Mouse (Mus musculus) liver, postnatal 0 days (tissue): ENCODE data around the gene Fcer1g. TPM values are rescaled to one million over a fixed set of nuclear protein-coding genes. Genes with fewer than 3 reads are reported as not detected.

Source experiments
- ATAC-seq: fragments of 200-750 bp; cut with Nextera tagmentation; 2 replicates; pipeline ENCODE4 v1.8.0; 2017; ENCODE audit warnings: mild to moderate bottlenecking, moderate library complexity
- DNase-seq: peaks from one replicate; pipeline ENCODE4 v3.0.0-alpha.2; 2016
- H3K27ac ChIP-seq: fragments of 300-500 bp; sonication (generic); 2 replicates; pipeline ENCODE4 v1.5.1; 2014; ENCODE audit warnings: antibody characterized with exemption, moderate library complexity, mild to moderate bottlenecking, low read depth
- H3K27me3 ChIP-seq: fragments of 300-500 bp; sonication (generic); 2 replicates; pipeline ENCODE4 v1.6.1; 2014; ENCODE audit warnings: low read length, control low read depth, mixed read lengths; ENCODE audit not compliant: insufficient read depth
- H3K36me3 ChIP-seq: fragments of 300-500 bp; sonication (generic); replicated peaks from 2 replicates; pipeline ENCODE4 v1.6.1; 2014; ENCODE audit warnings: mild to moderate bottlenecking, control low read depth, low read length, moderate library complexity, mixed read lengths; ENCODE audit not compliant: insufficient read depth
- H3K4me1 ChIP-seq: fragments of 300-500 bp; sonication (generic); 2 replicates; pipeline ENCODE4 v1.6.1; 2014; ENCODE audit warnings: antibody characterized with exemption, mild to moderate bottlenecking, control low read depth; ENCODE audit not compliant: insufficient read depth
- H3K4me2 ChIP-seq: fragments of 300-500 bp; sonication (generic); 2 replicates; pipeline ENCODE4 v1.6.1; 2014; ENCODE audit warnings: low read depth, mild to moderate bottlenecking, low read length, moderate library complexity, mixed read lengths
- H3K4me3 ChIP-seq: fragments of 300-500 bp; sonication (generic); 2 replicates; pipeline ENCODE4 v1.5.1; 2014; ENCODE audit warnings: low read depth, low read length
- H3K9ac ChIP-seq: fragments of 300-500 bp; sonication (generic); replicated peaks from 2 replicates; pipeline ENCODE4 v1.6.1; 2014; ENCODE audit warnings: mild to moderate bottlenecking, moderate library complexity
- H3K9me3 ChIP-seq: fragments of 300-500 bp; sonication (generic); 2 replicates; pipeline ENCODE4 v1.6.1; 2016; ENCODE audit warnings: mild to moderate bottlenecking, control low read depth, low read length, mixed read lengths
- CTCF ChIP-seq: sonication (generic); IDR thresholded peaks from 2 replicates; pipeline ENCODE4 v1.5.1; 2016; ENCODE audit warnings: antibody characterized with exemption, low read depth
- EP300 ChIP-seq: IDR thresholded peaks from 2 replicates; pipeline ENCODE4 v1.6.1; 2016; ENCODE audit warnings: antibody characterized with exemption, low read depth, mild to moderate bottlenecking
- WGBS: fragments of 180-500 bp; shearing (Covaris S2); extraction: QIAGEN DNeasy Blood & Tissue Kit; methylation state at CpG from one replicate; pipeline ENCODE4 v1.1.7; 2014; ENCODE audit not compliant: insufficient replicate concordance; 5-methylcytosine and 5-hydroxymethylcytosine counted together
- polyA plus RNA-seq: library from polyadenylated mRNA; unstranded; fragments of >200 nt; fragmentation: Nextera tagmentation; extraction: Ambion mirVana; gene quantifications from 2 replicates; pipeline ENCODE4 v1.2.1, GENCODE M21; 2015

Gene Fcer1g
- polyA plus RNA-seq, 1 experiment from 2014 or later, result 171 TPM

GRCm38 (mm10) chr1:171275144-171275734 is 41.1 kb upstream of the Fcer1g start:
- ATAC-seq, result no peak
- WGBS, result 91% methylated on average over 11 of the region's 11 CpGs
- Histone ChIP-seq H3K4me1 (peaks cover 17% of the 10 kb centered on the region), H3K27ac (no peak overlapping the region), H3K4me2 (no peak overlapping the region), H3K36me3 (peaks cover 69% of the 10 kb centered on the region), H3K9me3 (no peaks in the 10 kb centered on the region), H3K27me3 (no peaks in the 10 kb centered on the region), H3K4me3 (no peak overlapping the region), H3K9ac (no peak overlapping the region)
- TF ChIP-seq EP300 (no peak), CTCF (no peak)
- DNase-seq, result no peak

- DNase-seq (no peak), ATAC-seq (no peak)
- no peaks in the 10 kb centered on the region for H3K27me3 ChIP-seq
- no peak overlapping the region for H3K9ac ChIP-seq
- peaks cover 63% of the 10 kb centered on the region for H3K36me3 ChIP-seq
- H3K4me3 ChIP-seq, result no peak overlapping the region
- no peak overlapping the region for H3K27ac ChIP-seq
- TF ChIP-seq EP300, result no peak
- TF ChIP-seq CTCF, result no peak
- no peak overlapping the region for H3K4me2 ChIP-seq
- 87% methylated on average over 12 of the region's 12 CpGs for WGBS
- H3K9me3 ChIP-seq, result no peaks in the 10 kb centered on the region
- peaks cover 21% of the 10 kb centered on the region for H3K4me1 ChIP-seq
These were observed 40.0 kb upstream of the Fcer1g start for GRCm38 (mm10) chr1:171274171-171274570.

- Histone ChIP-seq H3K4me3 (peak overlapping the region; percentile 90), H3K27me3 (no peaks in the 10 kb centered on the region), H3K4me2 (peak overlapping the region; percentile 85), H3K27ac (peak overlapping the region; percentile 68), H3K36me3 (peaks cover 42% of the 10 kb centered on the region), H3K9me3 (no peaks in the 10 kb centered on the region), H3K9ac (peak overlapping the region; percentile 83; the same call in 1 of the 2 replicates), H3K4me1 (peaks cover 21% of the 10 kb centered on the region)
- TF ChIP-seq EP300 (no peak), CTCF (no peak)
- 47% methylated on average over 3 of the region's 3 CpGs for WGBS
- ATAC-seq, result no peak
- no peak for DNase-seq
These were observed 37.9 kb upstream of the Fcer1g start for GRCm38 (mm10) chr1:171272086-171272485.

GRCm38 (mm10) chr1:171271622-171272021 is 37.5 kb upstream of the Fcer1g start:
- Histone ChIP-seq H3K9me3 (no peaks in the 10 kb centered on the region), H3K4me2 (peak overlapping the region; percentile 85), H3K4me1 (peaks cover 21% of the 10 kb centered on the region), H3K27ac (peak overlapping the region; percentile 68), H3K27me3 (no peaks in the 10 kb centered on the region), H3K9ac (peak overlapping the region; percentile 83), H3K36me3 (peaks cover 37% of the 10 kb centered on the region), H3K4me3 (peak overlapping the region; percentile 90)
- 55% methylated on average over 10 of the region's 10 CpGs for WGBS
- peak; percentile 21; the same call in 1 of the 2 replicates for TF ChIP-seq CTCF
- no peak for TF ChIP-seq EP300
- no peak for DNase-seq
- ATAC-seq, result no peak

- Histone ChIP-seq H3K36me3 (peaks cover 33% of the 10 kb centered on the region), H3K27me3 (no peaks in the 10 kb centered on the region), H3K4me1 (peaks cover 21% of the 10 kb centered on the region), H3K9me3 (no peaks in the 10 kb centered on the region), H3K4me3 (peak overlapping the region; percentile 90), H3K27ac (peak overlapping the region; percentile 68), H3K9ac (peak overlapping the region; percentile 83), H3K4me2 (peak overlapping the region; percentile 85)
- 36% methylated on average over 9 of the region's 9 CpGs for WGBS
- TF ChIP-seq CTCF, result no peak
- DNase-seq (no peak), ATAC-seq (no peak)
These were observed 37.0 kb upstream of the Fcer1g start for GRCm38 (mm10) chr1:171271196-171271595.

- Histone ChIP-seq H3K4me1 (peaks cover 21% of the 10 kb centered on the region), H3K27ac (peak overlapping the region; percentile 68), H3K27me3 (no peaks in the 10 kb centered on the region), H3K4me3 (peak overlapping the region; percentile 90), H3K9ac (peak overlapping the region; percentile 83), H3K36me3 (peaks cover 26% of the 10 kb centered on the region), H3K9me3 (no peaks in the 10 kb centered on the region), H3K4me2 (peak overlapping the region; percentile 85)
- ATAC-seq (peak; percentile 61), DNase-seq (no peak)
- WGBS, result 0% methylated on average over 19 of the region's 19 CpGs
- TF ChIP-seq CTCF (no peak), EP300 (no peak)
These were observed 36.4 kb upstream of the Fcer1g start for GRCm38 (mm10) chr1:171270573-171270900.
